Mouse (Mus musculus) liver, adult 2 months (tissue): ENCODE measurements around the gene Pygm. TPM values are rescaled to one million over a fixed set of nuclear protein-coding genes. Genes with fewer than 3 reads are reported as not detected.

Experiments
- DNase-seq: peaks from one replicate; pipeline ENCODE4 v3.0.0-alpha.2; 2011; ENCODE audit warnings: low read depth, low spot score; ENCODE audit errors: extremely low read depth
- H3K27ac ChIP-seq: fragments of 200-500 bp; replicated peaks from 2 replicates; pipeline ENCODE4 v1.5.1; 2012; ENCODE audit warnings: low read depth, mild to moderate bottlenecking, control low read depth, inconsistent platforms, low read length; ENCODE audit not compliant: insufficient read depth
- H3K27me3 ChIP-seq: fragments of 200-500 bp; 2 replicates; pipeline ENCODE4 v1.6.1; 2012; ENCODE audit warnings: mild to moderate bottlenecking, moderate library complexity, low read length, inconsistent platforms; ENCODE audit not compliant: control insufficient read depth, insufficient read depth
- H3K36me3 ChIP-seq: fragments of 200-500 bp; 2 replicates; pipeline ENCODE4 v1.6.1; 2012; ENCODE audit warnings: low read length, inconsistent platforms; ENCODE audit not compliant: control insufficient read depth, insufficient read depth
- H3K4me1 ChIP-seq: fragments of 200-500 bp; 2 replicates; pipeline ENCODE4 v1.6.1; 2011; ENCODE audit warnings: low read length; ENCODE audit not compliant: control insufficient read depth, insufficient read depth
- H3K4me3 ChIP-seq: fragments of 200-500 bp; 2 replicates; pipeline ENCODE4 v1.5.1; 2011; ENCODE audit warnings: low read depth, mild to moderate bottlenecking, control low read depth, low read length, moderate library complexity; ENCODE audit not compliant: insufficient read depth
- H3K79me2 ChIP-seq: fragments of 200-500 bp; 2 replicates; pipeline ENCODE4 v1.6.1; 2012; ENCODE audit warnings: inconsistent platforms, mild to moderate bottlenecking, low read length, moderate library complexity; ENCODE audit not compliant: control insufficient read depth, insufficient read depth
- H3K9ac ChIP-seq: fragments of 200-500 bp; 2 replicates; pipeline ENCODE4 v1.6.1; 2012; ENCODE audit warnings: low read depth, mild to moderate bottlenecking, control low read depth, inconsistent platforms, low read length
- CTCF ChIP-seq: fragments of 200-500 bp; IDR thresholded peaks from 2 replicates; pipeline ENCODE4 v1.5.1; 2011; ENCODE audit warnings: low read depth, low read length, control low read depth
- POLR2A ChIP-seq: fragments of 200-500 bp; IDR thresholded peaks from 2 replicates; pipeline ENCODE4 v1.6.1; 2011; ENCODE audit warnings: low read length, control low read depth; ENCODE audit not compliant: insufficient read depth; ENCODE audit errors: extremely low read depth
- WGBS: fragments of 180-500 bp; shearing (Covaris S2); methylation state at CpG from one replicate; pipeline ENCODE4 v1.1.7; 2018; 5-methylcytosine and 5-hydroxymethylcytosine counted together
- polyA plus RNA-seq: library from polyadenylated mRNA; depleted of rRNA; stranded (reverse); fragments of >200 nt; gene quantifications from 2 replicates; pipeline ENCODE4 v1.2.3, GENCODE M21; 2012
- total RNA-seq: library from RNA; depleted of rRNA; stranded (reverse); fragments of >200 nt; gene quantifications from 2 replicates; pipeline ENCODE4 v1.2.3, GENCODE M21; 2014

Pygm gene
- total and polyA plus RNA-seq, 2 experiments = 1.6 to 2.3 TPM

DNA sequence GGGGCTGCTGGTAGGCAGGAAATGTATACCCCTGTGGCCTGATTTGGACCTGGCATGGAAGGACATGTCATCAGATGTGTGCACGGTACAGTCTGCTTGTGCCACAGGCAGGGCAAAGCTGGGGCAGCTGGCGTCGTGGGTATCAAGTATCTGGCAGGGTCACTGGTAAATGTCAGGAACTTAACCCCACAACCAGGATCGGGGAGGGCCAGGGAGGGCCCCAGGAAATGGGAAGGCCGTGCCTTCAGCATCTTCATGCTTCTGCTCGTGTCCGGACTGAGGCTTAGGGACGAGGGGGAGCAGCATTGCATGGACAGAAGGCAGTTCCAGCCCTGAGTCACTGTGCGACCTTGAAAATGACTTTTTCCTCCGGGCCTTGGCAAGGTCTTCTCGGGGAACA, 755 bp downstream of the Pygm start:
- Histone ChIP-seq H3K4me1 (no peaks in the 10 kb centered on the region), H3K36me3 (no peaks in the 10 kb centered on the region), H3K27me3 (no peaks in the 10 kb centered on the region), H3K79me2 (no peaks in the 10 kb centered on the region), H3K4me3 (no peak overlapping the region), H3K9ac (no peak overlapping the region), H3K27ac (no peak overlapping the region)
- no peak for TF ChIP-seq POLR2A
- no peak for TF ChIP-seq CTCF
- WGBS = 81% methylated on average over 11 of the region's 11 CpGs
- no peak for DNase-seq

DNA sequence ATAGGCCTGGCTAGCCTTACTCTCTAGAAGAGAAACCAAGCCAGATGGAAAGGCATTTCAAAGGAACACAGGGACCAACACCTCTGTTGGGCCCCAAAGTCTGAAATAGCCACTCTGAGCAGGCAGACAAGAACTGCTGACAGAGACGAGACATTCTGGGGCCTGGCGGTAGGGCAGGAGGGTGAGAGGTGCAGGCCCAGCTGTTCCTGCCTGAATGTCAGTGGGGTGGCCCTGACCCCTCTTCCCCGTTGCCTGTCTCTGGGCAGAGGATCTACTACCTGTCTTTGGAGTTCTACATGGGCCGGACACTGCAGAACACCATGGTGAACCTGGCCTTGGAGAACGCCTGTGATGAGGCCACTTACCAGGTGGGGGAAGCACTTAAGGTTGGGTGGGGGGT, 1.2 kb downstream of the Pygm start:
- Histone ChIP-seq H3K27me3 (no peaks in the 10 kb centered on the region), H3K79me2 (no peaks in the 10 kb centered on the region), H3K4me1 (no peaks in the 10 kb centered on the region), H3K4me3 (no peak overlapping the region), H3K9ac (no peak overlapping the region), H3K36me3 (no peaks in the 10 kb centered on the region), H3K27ac (no peak overlapping the region)
- TF ChIP-seq CTCF (no peak), POLR2A (no peak)
- DNase-seq = no peak
- 85% methylated on average over 5 of the region's 5 CpGs for WGBS

DNA sequence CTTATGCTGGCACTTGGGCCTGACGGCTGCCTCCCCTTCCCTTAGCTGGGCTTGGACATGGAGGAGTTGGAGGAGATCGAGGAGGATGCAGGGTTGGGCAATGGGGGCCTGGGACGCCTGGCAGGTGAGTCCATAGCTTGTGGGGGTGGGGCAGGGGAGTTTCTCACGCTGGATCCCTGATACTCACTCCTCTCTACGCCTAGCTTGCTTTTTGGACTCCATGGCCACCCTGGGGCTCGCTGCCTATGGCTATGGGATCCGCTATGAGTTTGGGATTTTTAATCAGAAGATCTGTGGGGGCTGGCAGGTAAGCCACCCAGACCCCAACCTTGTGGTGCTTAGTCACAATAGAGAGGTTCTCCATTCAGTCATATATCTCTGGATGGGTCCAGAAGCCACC, 1.6 kb downstream of the Pygm start:
- 79% methylated on average over 7 of the region's 7 CpGs for WGBS
- H3K36me3 ChIP-seq = no peaks in the 10 kb centered on the region
- no peak for DNase-seq
- H3K27me3 ChIP-seq = no peaks in the 10 kb centered on the region
- no peak overlapping the region for H3K27ac ChIP-seq
- no peak overlapping the region for H3K9ac ChIP-seq
- TF ChIP-seq CTCF (no peak), POLR2A (no peak)
- no peak overlapping the region for H3K4me3 ChIP-seq
- no peaks in the 10 kb centered on the region for H3K79me2 ChIP-seq
- no peaks in the 10 kb centered on the region for H3K4me1 ChIP-seq

DNA sequence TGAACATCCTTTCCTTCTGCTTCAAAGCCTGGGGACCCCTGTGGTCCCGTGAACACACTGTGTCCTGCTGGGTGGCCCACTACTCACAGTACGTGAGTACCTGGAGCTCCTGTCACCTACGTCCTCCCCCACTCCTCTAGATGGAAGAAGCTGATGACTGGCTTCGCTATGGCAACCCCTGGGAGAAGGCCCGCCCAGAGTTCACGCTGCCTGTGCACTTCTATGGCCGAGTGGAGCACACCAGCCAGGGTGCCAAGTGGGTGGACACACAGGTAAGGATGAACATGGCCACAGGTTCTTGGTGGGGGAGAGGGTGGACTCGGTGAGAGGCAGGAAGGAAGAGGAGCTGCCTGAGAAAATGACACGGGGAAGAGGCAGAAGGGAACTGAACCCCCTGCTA, 2.0 kb downstream of the Pygm start:
- no peaks in the 10 kb centered on the region for H3K4me1 ChIP-seq
- H3K4me3 ChIP-seq = no peak overlapping the region
- no peak overlapping the region for H3K27ac ChIP-seq
- H3K36me3 ChIP-seq = no peaks in the 10 kb centered on the region
- DNase-seq = no peak
- 87% methylated on average over 9 of the region's 9 CpGs for WGBS
- TF ChIP-seq POLR2A = no peak
- no peak for TF ChIP-seq CTCF
- no peaks in the 10 kb centered on the region for H3K27me3 ChIP-seq
- no peaks in the 10 kb centered on the region for H3K79me2 ChIP-seq
- H3K9ac ChIP-seq = no peak overlapping the region

DNA sequence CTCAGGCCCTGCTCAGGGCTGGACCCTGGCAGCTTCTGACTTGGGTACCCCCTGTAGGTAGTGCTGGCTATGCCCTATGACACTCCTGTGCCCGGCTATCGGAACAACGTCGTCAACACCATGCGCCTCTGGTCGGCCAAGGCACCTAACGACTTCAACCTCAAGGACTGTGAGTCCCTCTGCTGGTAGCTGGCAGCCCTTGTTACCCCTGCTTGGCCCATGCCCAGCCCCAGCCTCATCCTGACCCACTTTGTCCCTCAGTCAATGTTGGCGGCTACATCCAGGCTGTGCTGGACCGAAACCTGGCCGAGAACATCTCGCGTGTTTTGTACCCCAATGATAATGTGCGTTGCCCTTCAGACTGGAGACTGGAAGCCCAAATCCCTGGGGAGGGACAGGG, 3.8 kb downstream of the Pygm start:
- Histone ChIP-seq H3K4me1 (no peaks in the 10 kb centered on the region), H3K9ac (no peak overlapping the region), H3K4me3 (no peak overlapping the region), H3K36me3 (no peaks in the 10 kb centered on the region), H3K27ac (no peak overlapping the region), H3K27me3 (no peaks in the 10 kb centered on the region), H3K79me2 (no peaks in the 10 kb centered on the region)
- 85% methylated on average over 13 of the region's 13 CpGs for WGBS
- no peak for TF ChIP-seq POLR2A
- TF ChIP-seq CTCF = no peak
- DNase-seq = no peak

DNA sequence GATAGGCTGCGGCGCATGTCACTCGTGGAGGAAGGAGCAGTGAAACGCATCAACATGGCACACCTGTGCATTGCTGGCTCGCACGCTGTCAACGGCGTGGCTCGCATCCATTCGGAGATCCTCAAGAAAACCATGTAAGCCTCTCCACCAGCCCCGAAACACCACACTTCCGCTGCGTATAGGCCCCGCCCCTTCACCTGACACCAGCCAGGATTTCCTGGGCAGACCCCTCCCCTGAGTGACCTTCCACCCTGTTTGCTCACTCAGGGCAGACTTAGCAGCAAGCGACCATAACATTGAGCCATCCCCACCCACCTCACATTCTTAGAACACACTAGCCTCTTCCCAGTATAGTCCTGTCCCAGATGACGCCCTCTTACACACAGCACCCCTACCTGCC, 5.6 kb downstream of the Pygm start:
- WGBS = 16% methylated on average over 16 of the region's 16 CpGs
- no peak for DNase-seq

More for the DNA sequence above, 5.6 kb downstream of the Pygm start:
- Histone ChIP-seq H3K27me3 (no peaks in the 10 kb centered on the region), H3K36me3 (no peaks in the 10 kb centered on the region), H3K27ac (no peak overlapping the region), H3K9ac (no peak overlapping the region), H3K79me2 (no peaks in the 10 kb centered on the region), H3K4me1 (no peaks in the 10 kb centered on the region), H3K4me3 (no peak overlapping the region)
- TF ChIP-seq CTCF (no peak), POLR2A (no peak)
